Mouse (Mus musculus): ENCODE results near the gene Arhgef6. TPM values are rescaled to one million over a fixed set of nuclear protein-coding genes. Genes with fewer than 3 reads are reported as not detected.

Gene Arhgef6
- total and polyA plus RNA-seq, 3 experiments = 1.1 to 3.3 TPM; not detected in 1

DNA sequence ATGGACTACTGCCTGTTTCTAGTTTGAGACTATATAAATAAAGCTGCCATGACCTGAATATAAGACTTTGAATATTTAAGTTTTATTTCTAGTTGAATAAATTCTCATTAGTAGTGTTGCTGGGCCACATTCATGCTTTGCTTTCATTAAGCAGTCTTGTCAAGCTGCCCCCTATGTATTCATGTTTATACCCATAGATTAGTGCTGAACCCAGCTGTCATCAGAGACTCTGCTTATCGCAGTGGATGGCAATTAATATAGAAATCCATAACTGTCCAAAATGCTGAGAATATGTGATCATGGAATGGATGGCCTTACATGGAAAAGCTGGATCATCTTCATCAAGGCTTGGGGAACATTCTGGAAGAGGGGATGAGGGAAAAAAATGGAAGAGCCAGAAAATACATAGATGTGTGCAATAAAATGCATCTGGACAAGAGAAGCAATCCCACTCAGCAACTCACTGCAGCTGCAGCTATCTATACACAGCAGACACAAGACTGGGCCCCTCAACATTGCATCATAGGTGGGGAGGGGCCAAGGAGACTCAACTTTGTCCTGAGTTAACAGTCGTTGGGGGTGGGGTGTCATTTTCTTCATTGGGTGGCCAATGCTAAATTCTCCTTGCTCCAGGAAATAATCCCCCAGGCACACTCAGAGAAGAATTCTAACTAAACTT lies 26.5 kb upstream of the Arhgef6 start:
- no peaks in the 10 kb centered on the region for H3K79me2 ChIP-seq (ENCODE audit: control insufficient read depth, insufficient read depth, low read length, poor library complexity)
- H3K27me3 ChIP-seq (ENCODE audit: control insufficient read depth in 1 of 2, insufficient read depth in 2 of 2, low read length in 2 of 2) = no peaks in the 10 kb centered on the region
- H3K9me3 ChIP-seq (replicated peaks; ENCODE audit: insufficient read depth, low read length) = no peaks in the 10 kb centered on the region
- no peak overlapping the region for H3K27ac ChIP-seq (ENCODE audit: control insufficient read depth, low read depth, low read length)
- TF ChIP-seq ZNF384 (IDR thresholded peaks at IDR 0.05; ENCODE audit: low read depth, low read length) = no peak
- TF ChIP-seq ETS1 (IDR thresholded peaks at IDR 0.05; ENCODE audit: low read depth, low read length) = no peak; the same call in 1 of the 2 replicates
- TF ChIP-seq EP300 (IDR thresholded peaks at IDR 0.05; ENCODE audit: low read depth in 1 of 2, low read length in 2 of 2) = peak in 1 of 2 experiments; percentile 59; a peak in 2 of 4 replicates
- TF ChIP-seq TCF12 (IDR thresholded peaks at IDR 0.05; ENCODE audit: low read depth, low read length) = peak; percentile 73
- TF ChIP-seq ZMIZ1 (IDR thresholded peaks at IDR 0.05; ENCODE audit: low read depth, low read length) = no peak
- peak; percentile 32; the same call in 1 of the 2 replicates for TF ChIP-seq TAL1 (IDR thresholded peaks at IDR 0.05; ENCODE audit: low read length)
- TF ChIP-seq NELFE (IDR thresholded peaks at IDR 0.05; ENCODE audit: low read depth, low read length) = no peak
- H3K4me3 ChIP-seq (ENCODE audit: control insufficient read depth in 1 of 2, insufficient read depth in 1 of 2, low read depth in 2 of 2, low read length in 2 of 2) = no peak overlapping the region
- peak; percentile 43 for DNase-seq (ENCODE audit: low read depth, low spot score)
- H3K36me3 ChIP-seq (ENCODE audit: control insufficient read depth in 1 of 2, insufficient read depth in 2 of 2, low read length in 2 of 2) = no peaks in the 10 kb centered on the region; a peak in 1 of 4 replicates
- no peaks in the 10 kb centered on the region; a peak in 1 of 4 replicates for H3K4me1 ChIP-seq (ENCODE audit: control insufficient read depth in 1 of 2, insufficient read depth in 2 of 2, low read length in 2 of 2)
- H3K9ac ChIP-seq (ENCODE audit: control insufficient read depth, low read depth, low read length, poor library complexity, severe bottlenecking) = no peak overlapping the region

DNA sequence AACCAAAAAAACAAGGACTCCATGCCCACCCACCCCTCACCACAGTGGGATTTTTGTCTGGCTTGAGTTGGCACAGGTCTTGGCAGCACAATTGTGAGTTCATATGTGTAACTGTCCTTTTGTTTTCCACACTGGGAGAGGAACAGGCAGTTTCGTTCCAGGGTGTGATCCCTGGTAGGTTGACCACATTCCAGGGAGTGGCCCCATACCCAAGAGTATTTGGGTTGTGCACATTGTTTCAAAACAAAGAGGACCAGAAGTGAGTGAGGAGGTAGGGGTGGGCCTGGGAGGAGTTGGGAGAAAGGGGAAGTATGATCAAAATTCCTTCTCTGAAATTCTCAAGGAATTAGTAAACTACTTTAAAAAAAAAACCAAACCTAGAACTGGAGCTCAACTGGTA lies 20.8 kb upstream of the Arhgef6 start:
- no peaks in the 10 kb centered on the region for H3K79me2 ChIP-seq (ENCODE audit: control insufficient read depth, insufficient read depth, low read length, poor library complexity)
- no peaks in the 10 kb centered on the region for H3K9me3 ChIP-seq (replicated peaks; ENCODE audit: insufficient read depth, low read length)
- DNase-seq (ENCODE audit: low read depth, low spot score) = no peak
- no peak for TF ChIP-seq MEF2A (IDR thresholded peaks at IDR 0.05; ENCODE audit: extremely low read depth, insufficient replicate concordance, low read depth, low read length, poor library complexity, severe bottlenecking)
- TF ChIP-seq USF1 (IDR thresholded peaks at IDR 0.05; ENCODE audit: low read depth, low read length) = no peak
- no peak for TF ChIP-seq POLR2A (IDR thresholded peaks at IDR 0.05; ENCODE audit: control insufficient read depth in 1 of 2, insufficient read depth in 1 of 2, low read depth in 1 of 2, low read length in 2 of 2, poor library complexity in 1 of 2)
- TF ChIP-seq ZMIZ1 (IDR thresholded peaks at IDR 0.05; ENCODE audit: low read depth, low read length) = no peak
- no peak for TF ChIP-seq SIN3A (IDR thresholded peaks at IDR 0.05; ENCODE audit: low read length)
- TF ChIP-seq NRF1 (IDR thresholded peaks at IDR 0.05; ENCODE audit: insufficient read depth, low read depth, low read length, poor library complexity, severe bottlenecking) = no peak
- no peak for TF ChIP-seq MYB (IDR thresholded peaks at IDR 0.05; ENCODE audit: low read depth, low read length)
- TF ChIP-seq GABPA (IDR thresholded peaks at IDR 0.05; ENCODE audit: low read depth, low read length) = no peak
- TF ChIP-seq HCFC1 (IDR thresholded peaks at IDR 0.05; ENCODE audit: low read depth, low read length) = no peak
- no peaks in the 10 kb centered on the region for H3K27me3 ChIP-seq (ENCODE audit: control insufficient read depth in 1 of 2, insufficient read depth in 2 of 2, low read length in 2 of 2)
- H3K4me1 ChIP-seq (ENCODE audit: control insufficient read depth in 1 of 2, insufficient read depth in 2 of 2, low read length in 2 of 2) = no peaks in the 10 kb centered on the region
- H3K9ac ChIP-seq (ENCODE audit: control insufficient read depth, low read depth, low read length, poor library complexity, severe bottlenecking) = no peak overlapping the region
- H3K4me3 ChIP-seq (ENCODE audit: control insufficient read depth in 1 of 2, insufficient read depth in 1 of 2, low read depth in 2 of 2, low read length in 2 of 2) = no peak overlapping the region
- no peaks in the 10 kb centered on the region for H3K36me3 ChIP-seq (ENCODE audit: control insufficient read depth in 1 of 2, insufficient read depth in 2 of 2, low read length in 2 of 2)
- H3K27ac ChIP-seq (ENCODE audit: control insufficient read depth, low read depth, low read length) = no peak overlapping the region

All from MEL (cell line).